Mouse (Mus musculus): ENCODE data around the gene Mycbp2. TPM values are rescaled to one million over a fixed set of nuclear protein-coding genes. Genes with fewer than 3 reads are reported as not detected.

Gene Mycbp2
- polyA plus RNA-seq, 1 experiment = 56.8 TPM

- Histone ChIP-seq H3K4me3 (ENCODE audit: insufficient read depth, low read length) (peak overlapping the region; percentile 62), H3K4me1 (ENCODE audit: control insufficient read depth, insufficient read depth, low read length) (peaks cover 18% of the 10 kb centered on the region), H3K27ac (ENCODE audit: insufficient read depth, low read depth, low read length) (peak overlapping the region; percentile 97)
- TF ChIP-seq POLR2A (IDR thresholded peaks at IDR 0.05; ENCODE audit: borderline replicate concordance, low read depth, low read length) = no peak
- TF ChIP-seq CTCF (IDR thresholded peaks at IDR 0.05; ENCODE audit: low read depth, low read length) = no peak
Observed at GRCm38 (mm10) chr14:103069465-103069863, 277.1 kb downstream of the Mycbp2 start.

GRCm38 (mm10) chr14:103065294-103066167 is 281.1 kb downstream of the Mycbp2 start:
- Histone ChIP-seq H3K27ac (ENCODE audit: insufficient read depth, low read depth, low read length) (no peak overlapping the region), H3K4me1 (ENCODE audit: control insufficient read depth, insufficient read depth, low read length) (peaks cover 12% of the 10 kb centered on the region), H3K4me3 (ENCODE audit: insufficient read depth, low read length) (no peak overlapping the region)
- TF ChIP-seq CTCF (IDR thresholded peaks at IDR 0.05; ENCODE audit: low read depth, low read length) (peak; percentile 60), POLR2A (IDR thresholded peaks at IDR 0.05; ENCODE audit: borderline replicate concordance, low read depth, low read length) (no peak)

Other genes starting within 250 kb of the Mycbp2 start
- gene Fbxl3, start 247.2 kb downstream of the Mycbp2 start, polyA plus RNA-seq (2012; ENCODE audit: insufficient read depth, insufficient read length, missing spikeins) = 69.0 and 80.2 TPM in 2 replicates
- gene Scel, start 166.5 kb upstream of the Mycbp2 start, polyA plus RNA-seq (2012; ENCODE audit: insufficient read depth, insufficient read length, missing spikeins) = not detected in 2 replicates

All from bone marrow macrophage, adult 2 months (primary cell).